Mouse (Mus musculus): ENCODE results near the gene Gorasp1. TPM values are rescaled to one million over a fixed set of nuclear protein-coding genes. Genes with fewer than 3 reads are reported as not detected.

Gorasp1 gene
- polyA plus RNA-seq, 1 experiment from 2014 or later, result 25.2 TPM

DNA sequence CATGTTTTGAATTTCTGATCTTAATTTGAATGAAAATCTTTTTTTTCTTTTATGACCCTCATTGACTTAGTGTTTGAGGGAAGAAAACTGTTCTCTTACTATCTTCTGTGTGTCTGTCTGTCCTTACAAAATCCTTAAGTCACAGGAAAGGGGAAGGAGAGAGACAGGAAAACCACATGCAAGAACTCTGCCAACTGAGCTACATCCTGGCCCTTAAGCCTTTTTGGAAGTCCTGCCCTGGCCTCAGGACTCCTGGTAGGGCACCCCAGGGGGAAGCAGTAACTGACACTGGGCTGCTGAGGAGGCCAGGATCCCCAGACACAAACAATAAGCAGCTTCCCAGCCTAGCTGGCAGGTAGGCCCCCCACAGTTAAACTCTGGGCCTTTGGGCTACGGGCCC lies 6.0 kb upstream of the Gorasp1 start:
- Histone ChIP-seq H3K9ac (replicated peaks; ENCODE audit: low read length) (no peak overlapping the region), H3K4me2 (ENCODE audit: low read length) (no peak overlapping the region), H3K4me1 (ENCODE audit: control insufficient read depth, insufficient read depth, low read length) (no peaks in the 10 kb centered on the region), H3K4me3 (replicated peaks; ENCODE audit: low read depth, low read length) (no peak overlapping the region), H3K27me3 (ENCODE audit: control insufficient read depth, insufficient read depth, low read length) (no peaks in the 10 kb centered on the region), H3K27ac (replicated peaks; ENCODE audit: low read depth, low read length) (no peak overlapping the region), H3K36me3 (ENCODE audit: control insufficient read depth, insufficient read depth, low read length) (no peaks in the 10 kb centered on the region), H3K9me3 (ENCODE audit: control insufficient read depth, low read length) (no peaks in the 10 kb centered on the region)
- 42% methylated on average over 1 of the region's 1 CpGs for WGBS
- ATAC-seq (ENCODE audit: low FRiP score, low TSS enrichment) (no peak), DNase-seq (no peak)

DNA sequence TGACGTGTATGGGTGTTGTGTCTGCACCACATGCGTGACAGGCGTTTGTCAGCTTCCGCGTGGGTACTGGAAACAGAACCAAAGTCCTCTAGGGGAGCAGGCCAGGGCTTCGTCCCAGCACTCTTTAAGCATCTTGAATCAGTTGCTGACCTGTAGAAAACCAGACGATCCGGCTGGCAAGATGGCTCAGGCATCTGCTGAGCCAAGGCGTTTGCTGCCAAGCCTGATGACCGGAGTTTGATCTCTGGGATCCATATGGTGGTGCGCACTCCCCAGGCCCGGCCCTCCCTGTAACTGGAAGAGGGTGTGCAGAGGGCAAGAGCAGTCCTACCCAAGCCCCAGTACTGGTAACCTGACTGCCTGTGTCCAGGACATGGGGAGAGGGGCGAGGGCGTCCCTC lies 4.5 kb upstream of the Gorasp1 start:
- 92% methylated on average over 14 of the region's 14 CpGs for WGBS
- Histone ChIP-seq H3K36me3 (ENCODE audit: control insufficient read depth, insufficient read depth, low read length) (no peaks in the 10 kb centered on the region), H3K27me3 (ENCODE audit: control insufficient read depth, insufficient read depth, low read length) (no peaks in the 10 kb centered on the region), H3K4me2 (ENCODE audit: low read length) (no peak overlapping the region), H3K4me3 (replicated peaks; ENCODE audit: low read depth, low read length) (no peak overlapping the region), H3K27ac (replicated peaks; ENCODE audit: low read depth, low read length) (no peak overlapping the region), H3K4me1 (ENCODE audit: control insufficient read depth, insufficient read depth, low read length) (0 out of 2 replicates have a peak, but pooled peaks cover 3% of the 10 kb centered on the region), H3K9ac (replicated peaks; ENCODE audit: low read length) (no peak overlapping the region), H3K9me3 (ENCODE audit: control insufficient read depth, low read length) (no peaks in the 10 kb centered on the region)
- ATAC-seq (ENCODE audit: low FRiP score, low TSS enrichment) (no peak), DNase-seq (no peak)

DNA sequence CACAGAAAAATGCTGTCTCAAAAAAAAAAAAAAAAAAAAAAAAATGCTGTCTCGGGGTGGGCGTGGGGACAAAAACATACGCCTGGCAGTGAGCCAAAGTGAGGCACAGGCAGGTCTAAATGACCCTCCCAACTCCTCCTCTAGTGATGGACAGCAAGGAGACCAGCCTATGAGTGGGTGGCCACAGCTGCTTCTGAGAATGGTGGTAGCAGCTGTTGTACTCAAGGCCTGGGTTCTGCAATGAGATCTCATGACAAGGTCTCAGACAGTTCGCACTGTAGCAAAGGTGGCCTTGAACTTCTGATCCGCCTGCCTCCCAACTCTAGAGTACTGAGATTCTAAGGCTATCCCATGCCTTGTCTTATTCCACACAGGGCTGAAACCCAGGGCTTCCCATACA lies 4.0 kb upstream of the Gorasp1 start:
- Histone ChIP-seq H3K4me3 (replicated peaks; ENCODE audit: low read depth, low read length) (no peak overlapping the region), H3K27ac (replicated peaks; ENCODE audit: low read depth, low read length) (no peak overlapping the region), H3K4me2 (ENCODE audit: low read length) (no peak overlapping the region), H3K4me1 (ENCODE audit: control insufficient read depth, insufficient read depth, low read length) (peaks cover 5% of the 10 kb centered on the region), H3K9ac (replicated peaks; ENCODE audit: low read length) (no peak overlapping the region), H3K9me3 (ENCODE audit: control insufficient read depth, low read length) (no peaks in the 10 kb centered on the region), H3K27me3 (ENCODE audit: control insufficient read depth, insufficient read depth, low read length) (no peaks in the 10 kb centered on the region), H3K36me3 (ENCODE audit: control insufficient read depth, insufficient read depth, low read length) (no peaks in the 10 kb centered on the region)
- WGBS, result 88% methylated on average over 5 of the region's 5 CpGs
- DNase-seq, result no peak
- ATAC-seq (ENCODE audit: low FRiP score, low TSS enrichment), result no peak

DNA sequence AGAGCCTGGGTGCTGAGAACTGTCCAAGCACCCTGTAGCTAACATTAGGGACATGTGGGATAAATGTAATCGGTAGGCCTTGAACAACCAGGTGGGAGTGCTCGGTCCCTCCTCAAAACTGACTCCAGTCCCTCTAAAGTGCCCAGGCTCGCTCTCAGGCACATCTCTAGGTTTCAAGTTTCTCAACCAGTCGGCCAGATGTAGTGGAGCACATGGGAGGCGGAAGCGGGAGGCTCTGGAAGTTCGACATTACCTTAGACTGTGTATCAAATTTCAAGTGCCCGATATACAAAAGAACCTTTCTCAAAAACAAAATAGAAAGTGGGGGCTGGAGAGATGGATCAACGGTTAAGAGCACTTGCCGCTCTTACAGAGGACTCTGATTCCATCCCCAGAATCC lies 2.3 kb upstream of the Gorasp1 start:
- ATAC-seq (ENCODE audit: low FRiP score, low TSS enrichment), result no peak
- Histone ChIP-seq H3K4me2 (ENCODE audit: low read length) (no peak overlapping the region), H3K36me3 (ENCODE audit: control insufficient read depth, insufficient read depth, low read length) (no peaks in the 10 kb centered on the region), H3K4me1 (ENCODE audit: control insufficient read depth, insufficient read depth, low read length) (peaks cover 9% of the 10 kb centered on the region), H3K9me3 (ENCODE audit: control insufficient read depth, low read length) (no peaks in the 10 kb centered on the region), H3K9ac (replicated peaks; ENCODE audit: low read length) (no peak overlapping the region), H3K4me3 (replicated peaks; ENCODE audit: low read depth, low read length) (no peak overlapping the region), H3K27ac (replicated peaks; ENCODE audit: low read depth, low read length) (no peak overlapping the region), H3K27me3 (ENCODE audit: control insufficient read depth, insufficient read depth, low read length) (no peaks in the 10 kb centered on the region)
- whole genome bisulfite sequencing, result 80% methylated on average over 10 of the region's 10 CpGs
- no peak for DNase-seq

DNA sequence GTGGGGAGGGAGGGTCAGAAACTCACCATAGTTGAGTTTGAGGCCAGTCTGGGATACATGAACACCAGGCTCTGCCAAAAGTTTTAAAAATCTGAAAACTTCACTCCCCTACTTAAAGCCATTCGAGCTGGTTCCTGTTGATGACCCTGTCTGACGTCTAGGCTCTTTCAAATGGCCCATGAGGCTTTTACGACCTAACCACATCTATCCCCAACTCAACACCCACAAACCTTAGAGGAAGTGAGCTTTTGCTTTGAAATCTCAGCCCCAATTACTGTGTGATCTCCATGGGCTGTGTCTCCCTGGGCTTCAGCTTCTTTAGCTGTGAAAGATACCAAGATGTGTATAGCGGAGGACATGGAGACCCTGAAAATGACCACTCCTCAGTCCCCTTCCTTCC lies 1.1 kb upstream of the Gorasp1 start:
- no peak overlapping the region for H3K9ac ChIP-seq (replicated peaks; ENCODE audit: low read length)
- DNase-seq, result no peak
- 79% methylated on average over 4 of the region's 4 CpGs for WGBS
- no peak overlapping the region for H3K4me2 ChIP-seq (ENCODE audit: low read length)
- H3K9me3 ChIP-seq (ENCODE audit: control insufficient read depth, low read length), result no peaks in the 10 kb centered on the region
- no peak for ATAC-seq (ENCODE audit: low FRiP score, low TSS enrichment)
- H3K4me3 ChIP-seq (replicated peaks; ENCODE audit: low read depth, low read length), result no peak overlapping the region
- H3K36me3 ChIP-seq (ENCODE audit: control insufficient read depth, insufficient read depth, low read length), result no peaks in the 10 kb centered on the region
- H3K4me1 ChIP-seq (ENCODE audit: control insufficient read depth, insufficient read depth, low read length), result peaks cover 9% of the 10 kb centered on the region
- no peaks in the 10 kb centered on the region for H3K27me3 ChIP-seq (ENCODE audit: control insufficient read depth, insufficient read depth, low read length)
- H3K27ac ChIP-seq (replicated peaks; ENCODE audit: low read depth, low read length), result no peak overlapping the region

DNA sequence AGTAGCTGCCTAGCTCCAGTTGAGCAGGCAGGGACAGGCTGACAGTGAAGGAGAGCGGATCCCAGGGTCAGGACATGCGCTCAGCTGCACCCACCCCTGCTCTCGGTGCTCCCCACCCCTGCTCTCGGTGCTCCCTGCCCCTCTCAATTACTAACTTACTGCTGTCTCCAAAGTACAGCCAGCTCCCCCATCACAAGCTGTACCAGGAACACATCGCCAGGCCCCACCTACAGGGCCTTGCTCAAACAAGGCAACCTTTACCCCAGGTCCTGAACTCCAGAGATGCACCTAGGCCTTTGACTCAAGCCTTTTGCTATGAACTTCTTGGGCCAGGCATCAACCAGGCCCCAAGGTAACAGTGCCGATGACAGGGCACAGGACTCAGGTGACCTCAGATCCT lies 3.7 kb downstream of the Gorasp1 start:
- ATAC-seq (ENCODE audit: low FRiP score, low TSS enrichment) (no peak), DNase-seq (no peak)
- Histone ChIP-seq H3K4me3 (replicated peaks; ENCODE audit: low read depth, low read length) (no peak overlapping the region), H3K4me1 (ENCODE audit: control insufficient read depth, insufficient read depth, low read length) (peaks cover 9% of the 10 kb centered on the region), H3K4me2 (ENCODE audit: low read length) (no peak overlapping the region), H3K27ac (replicated peaks; ENCODE audit: low read depth, low read length) (no peak overlapping the region), H3K9ac (replicated peaks; ENCODE audit: low read length) (no peak overlapping the region), H3K36me3 (ENCODE audit: control insufficient read depth, insufficient read depth, low read length) (peaks cover 28% of the 10 kb centered on the region), H3K27me3 (ENCODE audit: control insufficient read depth, insufficient read depth, low read length) (no peaks in the 10 kb centered on the region), H3K9me3 (ENCODE audit: control insufficient read depth, low read length) (no peaks in the 10 kb centered on the region)
- WGBS, result 90% methylated on average over 6 of the region's 6 CpGs

DNA sequence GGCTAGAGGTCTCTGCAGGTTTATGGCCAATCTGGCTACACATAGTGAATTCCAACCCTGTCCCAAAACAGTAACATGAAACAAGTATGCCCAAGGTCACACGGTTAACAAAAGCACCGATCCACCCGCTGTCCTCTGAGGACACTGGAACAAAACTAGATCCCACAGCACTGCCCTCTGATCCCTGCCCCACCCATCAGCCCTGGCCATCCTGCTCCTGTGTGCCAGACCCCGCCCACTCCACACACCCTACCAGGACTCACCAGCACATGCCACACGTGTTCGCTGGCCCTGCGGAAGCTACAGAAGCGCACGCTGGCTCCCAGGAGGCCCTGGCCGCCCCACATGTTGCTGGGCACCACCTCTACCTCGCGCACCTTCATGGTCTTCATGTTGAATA lies 5.0 kb downstream of the Gorasp1 start:
- Histone ChIP-seq H3K4me2 (ENCODE audit: low read length) (no peak overlapping the region), H3K27ac (replicated peaks; ENCODE audit: low read depth, low read length) (no peak overlapping the region), H3K9ac (replicated peaks; ENCODE audit: low read length) (no peak overlapping the region), H3K9me3 (ENCODE audit: control insufficient read depth, low read length) (no peaks in the 10 kb centered on the region), H3K36me3 (ENCODE audit: control insufficient read depth, insufficient read depth, low read length) (peaks cover 41% of the 10 kb centered on the region), H3K4me1 (ENCODE audit: control insufficient read depth, insufficient read depth, low read length) (peaks cover 6% of the 10 kb centered on the region), H3K27me3 (ENCODE audit: control insufficient read depth, insufficient read depth, low read length) (no peaks in the 10 kb centered on the region), H3K4me3 (replicated peaks; ENCODE audit: low read depth, low read length) (no peak overlapping the region)
- DNase-seq (no peak), ATAC-seq (ENCODE audit: low FRiP score, low TSS enrichment) (no peak)
- WGBS, result 92% methylated on average over 12 of the region's 12 CpGs

DNA sequence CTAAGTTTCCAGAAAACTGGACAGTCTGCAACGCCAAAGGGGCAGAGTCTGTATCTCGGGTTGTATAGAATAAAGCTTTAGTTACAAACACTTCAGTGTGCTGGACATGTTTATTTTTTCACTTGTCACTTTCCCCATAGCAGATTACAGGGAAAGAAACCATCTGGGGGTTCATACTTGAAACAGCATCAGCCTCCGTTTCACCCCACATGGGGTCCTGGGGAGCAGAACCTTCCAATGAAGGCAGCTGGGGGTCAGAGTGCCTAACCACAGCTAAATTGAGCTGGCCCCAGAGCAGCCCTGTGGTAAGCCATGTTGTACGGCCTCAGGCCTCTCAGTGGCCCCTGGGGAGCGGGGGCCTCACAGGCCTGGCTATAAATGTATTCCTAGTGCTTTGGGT lies 10.9 kb downstream of the Gorasp1 start:
- no peaks in the 10 kb centered on the region for H3K27me3 ChIP-seq (ENCODE audit: control insufficient read depth, insufficient read depth, low read length)
- ATAC-seq (ENCODE audit: low FRiP score, low TSS enrichment), result no peak
- H3K36me3 ChIP-seq (ENCODE audit: control insufficient read depth, insufficient read depth, low read length), result peaks cover 84% of the 10 kb centered on the region
- H3K27ac ChIP-seq (replicated peaks; ENCODE audit: low read depth, low read length), result no peak overlapping the region
- H3K4me3 ChIP-seq (replicated peaks; ENCODE audit: low read depth, low read length), result no peak overlapping the region
- H3K9me3 ChIP-seq (ENCODE audit: control insufficient read depth, low read length), result no peaks in the 10 kb centered on the region
- H3K9ac ChIP-seq (replicated peaks; ENCODE audit: low read length), result no peak overlapping the region
- WGBS, result 89% methylated on average over 5 of the region's 5 CpGs
- DNase-seq, result no peak
- no peaks in the 10 kb centered on the region for H3K4me1 ChIP-seq (ENCODE audit: control insufficient read depth, insufficient read depth, low read length)
- no peak overlapping the region for H3K4me2 ChIP-seq (ENCODE audit: low read length)

DNA sequence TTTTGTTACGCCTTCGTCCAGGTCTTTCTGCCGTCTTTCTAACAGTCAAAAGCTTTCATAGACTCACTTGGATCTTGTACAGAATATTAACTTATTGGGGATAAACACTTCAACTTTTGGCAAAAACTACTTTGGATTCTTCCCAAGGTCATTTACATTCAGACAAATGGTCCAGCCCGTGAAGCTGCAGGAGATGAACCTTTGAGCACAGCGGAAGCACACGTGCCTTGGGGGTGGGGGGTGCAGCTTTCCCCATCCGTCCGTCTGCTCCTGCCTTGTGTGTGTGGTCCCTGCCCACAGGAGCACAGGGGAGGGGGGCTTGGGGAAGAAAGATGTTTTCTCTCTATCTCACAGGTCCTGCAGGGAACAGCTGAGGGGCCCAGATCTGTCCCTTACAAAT lies 11.6 kb downstream of the Gorasp1 start:
- no peak for ATAC-seq (ENCODE audit: low FRiP score, low TSS enrichment)
- 80% methylated on average over 8 of the region's 8 CpGs for WGBS

More for the DNA sequence above, 11.6 kb downstream of the Gorasp1 start:
- H3K36me3 ChIP-seq (ENCODE audit: control insufficient read depth, insufficient read depth, low read length), result peaks cover 89% of the 10 kb centered on the region
- no peaks in the 10 kb centered on the region for H3K27me3 ChIP-seq (ENCODE audit: control insufficient read depth, insufficient read depth, low read length)
- H3K4me3 ChIP-seq (replicated peaks; ENCODE audit: low read depth, low read length), result no peak overlapping the region
- no peaks in the 10 kb centered on the region for H3K9me3 ChIP-seq (ENCODE audit: control insufficient read depth, low read length)
- H3K4me2 ChIP-seq (ENCODE audit: low read length), result no peak overlapping the region
- H3K4me1 ChIP-seq (ENCODE audit: control insufficient read depth, insufficient read depth, low read length), result no peaks in the 10 kb centered on the region
- H3K27ac ChIP-seq (replicated peaks; ENCODE audit: low read depth, low read length), result no peak overlapping the region
- H3K9ac ChIP-seq (replicated peaks; ENCODE audit: low read length), result no peak overlapping the region
- DNase-seq, result no peak
